Mouse (Mus musculus): Measurements from ENCODE around the gene Ahcyl2. TPM values are rescaled to one million over a fixed set of nuclear protein-coding genes. Genes with fewer than 3 reads are reported as not detected.
A peak's percentile ranks its signal among the peaks of the same experiment; 100 is the strongest.

The Ahcyl2 gene
- 50.0 and 77.1 TPM in 2 replicates for total RNA-seq (2012; rRNA removed)
- 184 and 196 TPM in 2 replicates for total RNA-seq (2014; rRNA removed)
- 178 and 204 TPM in 2 replicates for polyA plus RNA-seq (2012; ENCODE audit: insufficient read length, low read depth)

DNA sequence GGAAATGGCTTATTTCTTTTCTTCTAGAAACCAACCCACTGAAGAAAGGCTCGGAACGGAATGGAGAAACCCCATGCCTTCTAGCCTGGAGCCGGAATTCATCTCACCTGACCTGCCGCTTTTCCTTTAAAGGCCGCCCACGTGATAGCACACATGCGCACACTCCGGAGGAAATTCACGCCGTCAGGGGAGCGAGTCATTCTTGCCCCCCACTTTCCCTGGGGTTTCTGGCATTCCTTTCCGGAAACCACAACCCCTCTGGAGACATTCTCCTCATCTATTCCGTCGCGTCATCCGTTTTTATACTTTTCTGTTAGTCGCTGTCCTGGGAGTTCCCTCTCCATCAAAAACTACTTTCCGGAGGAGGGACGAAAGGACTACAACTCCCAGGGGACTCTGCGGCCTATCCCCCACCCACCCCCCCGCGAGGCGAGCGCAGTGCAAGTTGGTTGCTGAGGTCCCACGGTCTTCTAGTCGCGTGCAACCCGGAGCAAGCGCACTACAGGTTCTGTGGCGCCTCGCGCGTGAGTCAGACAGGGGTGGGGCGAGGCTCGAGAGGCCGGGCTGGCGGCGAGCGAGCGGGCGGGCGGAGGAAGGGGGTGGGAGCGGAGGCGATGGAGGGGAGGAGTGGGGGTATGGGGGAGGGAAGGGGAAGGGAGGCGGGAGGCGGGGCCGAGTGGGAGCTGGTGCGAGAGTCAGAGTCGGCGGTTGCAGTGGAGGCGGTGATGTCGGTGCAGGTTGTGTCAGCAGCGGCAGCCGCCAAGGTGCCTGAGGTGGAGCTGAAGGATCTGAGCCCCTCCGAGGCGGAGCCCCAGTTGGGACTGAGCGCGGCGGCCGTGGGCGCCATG is at the start of gene Ahcyl2:
Gene Ahcyl2 (plus strand): TSS at position 199 of the 848 bp plus-strand sequence.
- H3K79me2 ChIP-seq (replicated peaks; ENCODE audit: control insufficient read depth, extremely low read depth, insufficient read depth, poor library complexity, severe bottlenecking), result peaks cover 20% of the 10 kb centered on the region
- peak; percentile 97 for DNase-seq (ENCODE audit: extremely low read depth)
- dilution Hi-C loops (cut with MboI; ENCODE audit: extremely low pct_ligation_motif_present, extremely low pct_unique_long_range_greater_than_20kb, low sequenced_read_pairs), result no loop called here
- H3K9ac ChIP-seq (ENCODE audit: insufficient read depth, low read depth), result peak within 1 kb of the TSS; percentile 86
- H3K27me3 ChIP-seq (replicated peaks), result no peaks in the 10 kb centered on the region
- peak within 1 kb of the TSS; percentile 62 for H3K27ac ChIP-seq (ENCODE audit: insufficient read depth, low read depth)
- peaks cover 3% of the 10 kb centered on the region for H3K9me3 ChIP-seq (replicated peaks; ENCODE audit: low read length)
- in situ Hi-C loops (cut with MboI; ENCODE audit: low pct_ligation_motif_present, low pct_unique_long_range_greater_than_20kb, low sequenced_read_pairs), result loop anchor here (5.0 kb wide), 1 partner anchor 59 kb away; no protein-coding TSS in a partner anchor
- H3K4me2 ChIP-seq (ENCODE audit: insufficient read depth, low read depth, poor library complexity, severe bottlenecking), result peak within 1 kb of the TSS; percentile 60
- H3K4me1 ChIP-seq (ENCODE audit: control insufficient read depth in 1 of 2, insufficient read depth in 2 of 2), result peaks cover 0 to 23% of the 10 kb centered on the region in 2 experiments; a peak in 3 of 4 replicates
- H3K36me3 ChIP-seq (replicated peaks in 1 of 2; ENCODE audit: control insufficient read depth in 1 of 2, insufficient read depth in 1 of 2, low read length in 1 of 2), result peaks cover 0 to 7% of the 10 kb centered on the region in 2 experiments
- H3K4me3 ChIP-seq (replicated peaks in 1 of 3; ENCODE audit: low read depth in 2 of 3, low read length in 2 of 3, poor library complexity in 1 of 3), result peak within 1 kb of the TSS; percentile 81 to 94 (median 94)
- peak; percentile 87 for TF ChIP-seq USF2 (conservative IDR thresholded peaks at IDR 0.05; ENCODE audit: low read depth, low read length)
- peak; percentile 47; the same call in 1 of the 2 replicates for TF ChIP-seq ELF1 (IDR thresholded peaks at IDR 0.05; ENCODE audit: low read depth, low read length)
- TF ChIP-seq KAT2A (IDR thresholded peaks at IDR 0.05; ENCODE audit: insufficient replicate concordance, low read length), result peak; percentile 66; the same call in 1 of the 2 replicates
- peak; percentile 58 for TF ChIP-seq MAZ (IDR thresholded peaks at IDR 0.05; ENCODE audit: low read depth, low read length)
- TF ChIP-seq MYC (IDR thresholded peaks at IDR 0.05; ENCODE audit: low read depth, low read length), result peak; percentile 90
- TF ChIP-seq ZC3H11A (IDR thresholded peaks at IDR 0.05; ENCODE audit: low read depth, low read length), result no peak
- peak; percentile 89 for TF ChIP-seq HCFC1 (IDR thresholded peaks at IDR 0.05; ENCODE audit: low read depth, low read length)
- peak; percentile 97 for TF ChIP-seq MAX (IDR thresholded peaks at IDR 0.05; ENCODE audit: low read length)
- TF ChIP-seq POLR2AphosphoS2 (IDR thresholded peaks at IDR 0.05; ENCODE audit: low read depth, low read length), result no peak
- peak; percentile 75 for TF ChIP-seq NELFE (IDR thresholded peaks at IDR 0.05; ENCODE audit: low read depth, low read length)
- peak; percentile 93 for TF ChIP-seq BHLHE40 (IDR thresholded peaks at IDR 0.05; ENCODE audit: low read depth, low read length)
- peak; percentile 27; the same call in 1 of the 2 replicates for TF ChIP-seq IRF4 (IDR thresholded peaks at IDR 0.05; ENCODE audit: low read depth, low read length)
- TF ChIP-seq MAFK (IDR thresholded peaks at IDR 0.05; ENCODE audit: insufficient replicate concordance, low read length), result no peak
- TF ChIP-seq ZMIZ1 (IDR thresholded peaks at IDR 0.05; ENCODE audit: low read depth, low read length), result peak; percentile 64; the same call in 1 of the 2 replicates
- TF ChIP-seq UBTF (IDR thresholded peaks at IDR 0.05; ENCODE audit: low read depth, low read length), result no peak
- 0 out of 2 replicates have a peak, but pooled peaks have one; percentile 39 for TF ChIP-seq JUND (conservative IDR thresholded peaks at IDR 0.05; ENCODE audit: low read depth, low read length)
- TF ChIP-seq TBP (conservative IDR thresholded peaks at IDR 0.05; ENCODE audit: low read depth, low read length), result peak; percentile 79
- peak; percentile 91 for TF ChIP-seq MXI1 (IDR thresholded peaks at IDR 0.05; ENCODE audit: low read depth, low read length)
- TF ChIP-seq RCOR1 (conservative IDR thresholded peaks at IDR 0.05; ENCODE audit: low read depth, low read length), result no peak
- TF ChIP-seq POLR2A (IDR thresholded peaks at IDR 0.05; ENCODE audit: low read depth, low read length), result peak; percentile 82
- TF ChIP-seq TCF12 (IDR thresholded peaks at IDR 0.05; ENCODE audit: low read depth, low read length), result peak; percentile 38; the same call in 1 of the 2 replicates
- peak; percentile 91 for TF ChIP-seq USF1 (IDR thresholded peaks at IDR 0.05; ENCODE audit: low read depth, low read length)
- peak; percentile 58 for TF ChIP-seq ETS1 (conservative IDR thresholded peaks at IDR 0.05; ENCODE audit: low read depth, low read length)
- TF ChIP-seq RAD21 (IDR thresholded peaks at IDR 0.05; ENCODE audit: low read depth, low read length), result no peak
- TF ChIP-seq SIN3A (IDR thresholded peaks at IDR 0.05; ENCODE audit: low read length), result peak; percentile 77
- TF ChIP-seq CHD2 (IDR thresholded peaks at IDR 0.05; ENCODE audit: low read length), result peak; percentile 18; the same call in 1 of the 2 replicates
- no peak for TF ChIP-seq ZNF384 (IDR thresholded peaks at IDR 0.05; ENCODE audit: low read depth, low read length)
- TF ChIP-seq EP300 (IDR thresholded peaks at IDR 0.05; ENCODE audit: low read length), result no peak
- TF ChIP-seq NRF1 (IDR thresholded peaks at IDR 0.05; ENCODE audit: low read depth, low read length), result peak; percentile 81
- no peak for TF ChIP-seq GABPA (IDR thresholded peaks at IDR 0.05; ENCODE audit: insufficient replicate concordance, low read depth, low read length)
- no peak for TF ChIP-seq E2F4 (IDR thresholded peaks at IDR 0.05; ENCODE audit: insufficient replicate concordance, low read depth, low read length)
- no peak for TF ChIP-seq CHD1 (IDR thresholded peaks at IDR 0.05; ENCODE audit: low read depth, low read length)
- TF ChIP-seq PAX5 (IDR thresholded peaks at IDR 0.05; ENCODE audit: low read length), result no peak
- peak; percentile 6; the same call in 1 of the 2 replicates for TF ChIP-seq JUN (IDR thresholded peaks at IDR 0.05; ENCODE audit: insufficient read depth, low read depth, low read length)
- TF ChIP-seq MEF2A (IDR thresholded peaks at IDR 0.05; ENCODE audit: borderline replicate concordance, low read depth, low read length), result no peak
- TF ChIP-seq SMC3 (IDR thresholded peaks at IDR 0.05; ENCODE audit: low read depth, low read length), result no peak
- TF ChIP-seq CTCF (conservative IDR thresholded peaks at IDR 0.05 in 1 of 2, IDR thresholded peaks at IDR 0.05 in 1 of 2; ENCODE audit: low read depth in 2 of 2, low read length in 2 of 2), result no peak

Data from CH12.LX (cell line).